Mouse (Mus musculus): ENCODE results near the gene Dctn2.

- TF ChIP-seq POLR2A (IDR thresholded peaks at IDR 0.05; ENCODE audit: extremely low read depth, insufficient read depth, low read length) = no peak
- no peak for TF ChIP-seq CTCF (IDR thresholded peaks at IDR 0.05; ENCODE audit: extremely low read depth, insufficient read depth, low read length)
These were observed 51.8 kb downstream of the Dctn2 start for GRCm38 (mm10) chr10:127318009-127318408.

Measured in cortical plate, adult 2 months (tissue).